ENCODE assay signal across 8 mouse cellular contexts in the genomic region with DNA sequence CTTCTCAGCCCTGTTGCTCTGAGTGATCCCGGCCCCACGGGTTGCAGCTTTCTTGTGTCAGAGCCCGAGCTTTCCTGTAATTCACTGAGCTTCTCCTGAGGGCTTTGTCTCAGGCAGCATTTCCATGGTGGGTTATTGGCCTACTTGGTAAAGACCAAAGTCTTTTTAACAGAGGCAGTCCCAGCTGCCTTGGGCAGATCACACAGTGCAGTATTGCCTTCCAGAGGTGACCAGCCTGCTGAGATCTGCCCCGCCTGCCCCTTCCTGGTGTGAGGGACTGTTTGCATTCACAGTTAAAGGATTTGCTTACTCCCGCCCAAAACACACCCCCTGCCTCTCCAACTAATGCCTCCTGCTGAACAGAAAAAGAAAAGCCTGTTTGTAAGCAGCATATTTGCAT. TPM values are rescaled to one million over a fixed set of nuclear protein-coding genes. Genes with fewer than 3 reads are reported as not detected.
DNase-seq lines count a peak whose midpoint lies in the region; ATAC-seq and TF ChIP-seq lines count a peak whose summit lies in the region.

No protein-coding gene starts in this region.

- no peak overlapping the region for H3K4me3 ChIP-seq in cerebellum, adult 2 months (replicated peaks; ENCODE audit: insufficient read depth, low read depth, low read length)
- H3K4me3 ChIP-seq in embryonic facial prominence, embryonic 12.5 days: no peak overlapping the region

- TF ChIP-seq POLR2A in cerebellum, adult 2 months (IDR thresholded peaks at IDR 0.05; ENCODE audit: borderline replicate concordance, insufficient read depth, low read length): no peak

- TF ChIP-seq CTCF in cerebellum, adult 2 months (IDR thresholded peaks at IDR 0.05; ENCODE audit: borderline replicate concordance, insufficient read depth, low read depth, low read length): no peak

- no peaks in the 10 kb centered on the region for H3K36me3 ChIP-seq in embryonic facial prominence, embryonic 12.5 days

- no peak for DNase-seq in cerebellum, adult 2 months
- no peak for DNase-seq in cerebellum, postnatal 36 days
- DNase-seq in kidney, adult 18-20 months: peak; percentile 31
- peak; percentile 53 to 64 for DNase-seq in lung, postnatal 4 days
- no peak for DNase-seq in gastrocnemius, adult 8-10 months (ENCODE audit: low spot score in 2 of 2)
- no peak for DNase-seq in layer of hippocampus, adult 8-10 months (ENCODE audit: low spot score in 2 of 2)
- DNase-seq in thymus, postnatal 36 days: no peak

- no peaks in the 10 kb centered on the region for H3K27me3 ChIP-seq in cerebellum, adult 2 months (ENCODE audit: control insufficient read depth, insufficient read depth, low read length)
- no peaks in the 10 kb centered on the region for H3K27me3 ChIP-seq in embryonic facial prominence, embryonic 12.5 days

- ATAC-seq in embryonic facial prominence, embryonic 12.5 days (ENCODE audit: insufficient number of reproducible peaks, insufficient read depth, low FRiP score, low TSS enrichment): no peak

- H3K4me1 ChIP-seq in cerebellum, adult 2 months (ENCODE audit: control insufficient read depth, insufficient read depth, low read length): peaks cover 51% of the 10 kb centered on the region
- H3K4me1 ChIP-seq in embryonic facial prominence, embryonic 12.5 days: peaks cover 33% of the 10 kb centered on the region

- WGBS in cerebellum, adult 2 months: 25% methylated on average over 5 of the region's 5 CpGs
- 10% methylated on average over 5 of the region's 5 CpGs for WGBS in embryonic facial prominence, embryonic 12.5 days

- peak overlapping the region; percentile 83; the same call in 1 of the 2 replicates for H3K27ac ChIP-seq in cerebellum, adult 2 months (ENCODE audit: insufficient read depth, low read length)
- H3K27ac ChIP-seq in embryonic facial prominence, embryonic 12.5 days: peak overlapping the region; percentile 63

- H3K9me3 ChIP-seq in embryonic facial prominence, embryonic 12.5 days: no peaks in the 10 kb centered on the region

- H3K9ac ChIP-seq in embryonic facial prominence, embryonic 12.5 days: no peak overlapping the region

- no peak overlapping the region for H3K4me2 ChIP-seq in embryonic facial prominence, embryonic 12.5 days (replicated peaks)

RNA-seq across cellular contexts. Expression of gene Trak1, which starts 51.2 kb away (rescaled TPM):
- 103 TPM in 2 replicates for polyA plus RNA-seq in cerebellum, adult 2 months (2012; rRNA removed)
- 20.0 and 20.7 TPM in 2 replicates for polyA plus RNA-seq in embryonic facial prominence, embryonic 12.5 days (2016; fragmentation: Nextera tagmentation; extraction: Ambion mirVana)
- total RNA-seq in gastrocnemius, adult 8-10 months (2022): 100 to 1,000 TPM; 133 to 200 (median 169) TPM
- 100 to 1,000 TPM; 201 to 260 (median 228) TPM for total RNA-seq in layer of hippocampus, adult 8-10 months (2022)

Comparison
In these comparisons a context has a peak if more than half of its experiments do, and no peak if none do; other contexts are left out.
1. DNase-seq: peak in kidney, adult 18-20 months (single experiment) and lung, postnatal 4 days (2 of 2); none in cerebellum, adult 2 months (0 of 2), cerebellum, postnatal 36 days (0 of 2), gastrocnemius, adult 8-10 months (0 of 2), layer of hippocampus, adult 8-10 months (0 of 2) and thymus, postnatal 36 days (0 of 2).